Mouse (Mus musculus) Muller cell, postnatal 12 days (primary cell): Measurements from ENCODE around the gene Abhd17b.
"Not testable (repeated sequence)": the region's sequence is repeated elsewhere in the genome, so short reads cannot be mapped to it uniquely, and the experiment has no call there.

ENCODE experiments used
- DNase-seq: peaks from one replicate; pipeline ENCODE4 v3.0.0-alpha.2; 2015; ENCODE audit errors: inconsistent ontology term

Abhd17b gene

DNA sequence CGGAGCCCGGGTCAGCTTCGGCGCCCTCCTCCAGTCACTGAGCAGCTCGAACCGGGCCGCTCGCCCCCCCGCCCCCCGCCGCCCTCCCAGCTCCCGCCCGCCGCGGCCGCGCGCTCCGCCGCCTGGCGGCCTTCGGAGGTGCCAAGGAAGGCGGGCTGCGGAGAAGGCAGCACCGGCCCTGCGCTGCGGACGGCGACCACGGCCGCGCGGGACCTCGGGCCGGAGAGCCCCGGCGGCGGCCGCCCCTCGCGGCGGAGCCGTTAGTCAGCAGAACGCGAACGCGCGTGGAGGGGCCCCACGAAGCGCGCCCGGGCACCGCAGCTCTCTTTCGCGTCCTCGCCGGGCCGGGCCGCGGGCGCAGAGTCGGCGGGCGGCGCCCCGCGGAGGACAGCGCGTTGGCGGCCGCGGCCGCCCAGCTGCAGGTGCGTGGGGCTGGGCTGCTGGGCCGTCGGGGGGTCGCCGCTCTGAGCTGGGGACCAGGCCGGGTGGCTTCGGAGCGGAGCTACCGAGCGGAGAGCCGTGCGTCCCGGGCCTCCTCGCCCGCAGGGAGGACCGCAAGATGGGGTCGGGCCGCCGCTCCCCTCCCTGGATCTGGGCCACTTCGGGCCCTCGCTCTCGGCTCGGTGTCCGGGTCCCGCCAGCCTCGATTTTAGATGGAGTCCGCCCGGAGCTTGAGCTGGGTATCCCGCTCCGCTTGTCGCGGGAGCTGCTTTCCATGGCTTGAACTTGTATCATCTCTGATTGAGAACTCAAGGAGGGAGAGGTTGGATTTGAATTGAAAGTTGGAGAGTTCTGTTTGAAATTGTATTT lies at the start of gene Abhd17b:
Gene Abhd17b (plus strand): TSS at position 14 of the 810 bp plus-strand sequence.
- peak; percentile 59 for DNase-seq

DNA sequence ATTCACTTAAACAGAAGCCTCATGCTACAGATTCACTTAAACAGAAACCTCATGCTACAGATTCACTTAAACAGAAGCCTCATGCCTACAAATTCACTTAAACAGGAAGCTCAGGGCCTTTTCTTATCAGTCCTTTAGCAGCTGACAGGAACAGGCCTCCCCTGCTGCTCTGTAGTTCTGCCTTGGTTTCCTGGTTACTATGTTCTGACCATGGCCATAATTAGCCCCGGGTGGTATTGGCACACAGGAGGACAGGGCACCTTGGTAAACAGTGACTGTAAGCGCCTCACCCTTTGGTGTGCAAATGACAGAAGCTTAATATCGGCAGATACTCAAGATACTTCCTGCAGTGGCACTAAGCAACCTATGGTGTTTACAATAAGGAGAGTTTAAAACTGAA lies 49.1 kb upstream of the Abhd17b start:
- no peak for DNase-seq

DNA sequence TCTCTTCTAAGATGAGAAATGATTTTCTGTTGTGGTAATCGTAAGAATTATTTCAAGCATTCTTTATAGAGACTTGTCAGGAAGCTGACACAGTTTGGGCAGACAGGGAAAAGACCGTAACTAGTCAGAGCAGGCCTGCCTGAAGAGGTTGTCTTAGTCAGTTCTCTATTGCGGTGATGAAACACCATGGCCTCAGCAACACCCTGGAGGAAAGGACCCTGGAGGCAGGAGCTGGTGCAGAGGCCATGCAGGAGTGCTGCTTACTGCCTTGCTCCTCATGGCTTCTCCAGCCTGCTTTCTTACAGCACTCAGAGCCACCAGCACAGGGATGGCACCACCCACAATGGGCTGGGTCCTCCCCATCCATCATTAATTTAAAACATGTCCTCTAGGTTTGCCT lies 47.7 kb upstream of the Abhd17b start:
- DNase-seq, result no peak

DNA sequence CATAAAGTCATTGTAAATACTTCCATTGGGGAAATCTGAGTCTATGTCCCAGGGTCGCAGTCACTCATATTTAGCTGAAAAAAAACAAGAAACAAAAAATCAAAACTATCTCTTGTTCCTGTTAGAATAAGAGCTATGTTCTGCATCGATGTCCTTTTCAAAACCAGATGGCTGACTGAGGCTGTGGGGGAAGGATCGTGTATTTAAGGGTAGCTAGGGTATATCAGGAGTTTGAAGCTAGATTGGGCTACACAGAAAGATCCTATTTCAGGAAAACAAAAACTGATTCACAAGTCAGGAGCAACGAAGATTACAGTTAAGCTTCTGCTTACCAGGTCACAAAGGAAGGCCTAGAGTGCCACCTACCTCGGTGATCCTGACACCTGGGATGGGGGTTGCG lies 42.7 kb upstream of the Abhd17b start:
- DNase-seq, result no peak

DNA sequence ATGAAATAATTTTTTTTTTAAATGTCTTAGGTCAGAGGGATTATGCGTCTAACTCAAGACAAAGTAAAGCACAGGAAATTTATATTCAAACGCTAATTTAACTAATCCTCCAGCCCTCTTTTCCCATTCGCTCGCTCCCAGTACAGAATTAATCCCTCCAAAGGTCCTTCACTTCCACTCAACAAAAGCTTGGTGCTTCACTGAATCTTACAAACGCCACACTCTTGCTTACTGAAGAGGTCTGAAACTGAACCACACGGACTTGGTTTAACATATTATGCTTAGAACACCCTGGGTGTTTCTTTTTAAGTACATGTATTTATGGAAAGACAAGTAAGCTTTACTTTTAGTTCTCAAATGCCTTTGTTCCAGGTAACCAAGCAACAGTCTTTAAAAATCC lies 41.7 kb upstream of the Abhd17b start:
- no peak for DNase-seq

DNA sequence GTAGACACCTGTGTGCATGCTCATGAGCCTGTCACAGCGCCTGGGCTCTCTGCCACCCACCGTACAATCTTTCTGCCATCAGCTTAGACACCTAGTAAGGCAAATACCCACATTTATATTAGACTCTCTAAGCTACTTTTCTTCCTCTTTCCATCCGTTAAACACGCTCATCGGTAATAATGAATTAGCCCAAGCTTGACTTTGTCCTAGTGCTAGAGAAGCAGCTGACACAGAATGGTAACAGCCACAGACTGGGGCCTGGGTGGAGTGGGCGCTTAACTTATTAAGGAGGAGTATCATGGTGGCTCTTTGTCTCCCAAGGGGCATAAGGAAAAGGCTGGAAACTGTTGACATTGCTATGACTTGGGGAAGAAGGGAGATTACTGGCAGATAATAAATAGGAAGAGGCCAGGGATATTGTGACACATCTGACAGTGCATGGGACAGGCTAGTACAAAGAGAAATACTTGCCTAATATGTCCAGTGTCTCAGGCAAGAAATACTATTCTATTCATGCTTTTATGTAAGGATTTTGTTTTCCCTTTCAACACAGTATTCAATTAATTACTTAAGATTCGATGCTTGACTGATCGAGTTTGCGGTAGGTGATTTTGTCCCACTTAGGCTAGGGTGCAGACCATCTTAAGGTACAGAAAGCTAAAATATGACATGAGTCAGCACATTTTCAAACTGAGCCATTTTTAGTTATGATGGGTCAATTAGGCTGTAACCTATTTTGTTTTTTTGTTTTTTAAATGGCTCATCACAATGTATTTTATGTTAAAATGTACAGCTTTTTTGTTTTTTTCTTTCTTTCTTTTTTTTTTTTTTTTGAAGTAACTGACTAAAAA lies 41.0 kb upstream of the Abhd17b start:
- DNase-seq, result no peak

DNA sequence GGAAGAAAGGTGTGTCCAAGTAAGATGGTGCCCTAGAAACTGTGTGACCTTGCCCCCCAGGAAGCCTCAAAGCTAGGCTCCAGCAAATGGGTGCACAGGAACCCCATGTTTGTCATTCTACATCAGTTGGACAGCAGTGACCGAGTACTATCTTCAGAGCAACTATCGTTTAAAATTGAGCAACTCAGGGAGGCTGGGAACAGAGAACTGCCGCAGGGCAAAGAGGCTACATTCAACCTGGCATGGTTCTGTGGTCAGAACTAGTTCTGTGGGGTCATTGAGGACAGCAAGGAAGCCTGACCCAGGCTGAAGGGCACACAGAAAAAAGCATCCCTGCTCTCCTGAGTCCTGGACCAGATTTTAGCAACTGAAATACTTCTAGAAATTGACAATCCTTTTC lies 37.2 kb upstream of the Abhd17b start:
- DNase-seq, result no peak

DNA sequence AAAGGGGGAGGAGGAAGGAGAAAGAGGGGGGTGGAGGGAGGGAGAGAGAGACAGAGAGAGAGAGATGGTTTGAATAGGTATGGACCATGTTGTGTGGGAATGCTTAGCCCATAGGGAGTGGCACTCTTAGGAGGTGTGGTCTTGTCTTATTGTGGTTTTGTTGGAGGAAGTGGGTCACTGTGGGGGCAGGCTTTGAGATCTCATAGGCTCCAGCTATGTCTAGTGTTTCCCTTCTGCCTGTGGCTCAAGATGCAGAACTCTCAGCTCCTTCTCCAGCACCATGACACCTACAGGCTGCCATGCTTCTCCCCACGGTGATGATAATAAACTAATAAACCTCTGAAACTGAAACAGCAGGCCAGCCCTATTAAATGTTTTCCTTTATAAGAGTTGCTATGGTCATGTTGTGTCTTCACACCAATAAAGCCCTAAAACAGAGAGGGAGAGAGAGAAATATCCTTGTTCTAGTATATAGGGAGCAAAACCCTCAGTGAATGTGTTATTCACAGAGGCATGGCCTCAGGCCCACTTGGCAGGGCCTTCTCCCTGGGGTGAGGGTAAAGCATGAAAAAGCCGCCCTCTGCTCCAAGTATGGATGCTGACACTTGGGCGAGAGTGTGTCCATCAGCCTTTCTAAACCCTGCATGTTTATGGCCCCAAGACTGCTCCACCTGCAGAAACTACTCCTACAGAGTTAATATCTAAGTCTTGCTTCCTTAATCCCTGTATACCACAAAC lies 29.4 kb upstream of the Abhd17b start:
- no peak for DNase-seq

DNA sequence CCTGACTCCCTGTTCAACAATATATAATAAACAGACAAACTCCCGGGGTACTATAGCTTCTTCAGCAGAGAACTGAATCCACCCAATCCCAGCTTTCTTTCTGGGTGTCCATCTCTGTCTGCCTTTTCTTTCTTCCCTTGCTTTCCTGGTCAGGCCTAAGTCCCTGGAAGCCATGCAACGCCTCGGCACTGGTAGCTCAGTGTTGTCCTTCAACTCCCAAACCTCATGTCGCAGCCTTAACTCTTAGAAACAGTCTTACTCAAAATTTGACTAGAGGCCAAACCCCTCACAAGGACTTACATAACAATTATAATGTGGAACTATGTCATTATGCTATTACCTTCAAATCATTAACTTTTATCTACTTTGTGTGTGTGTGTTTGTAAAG lies 28.8 kb upstream of the Abhd17b start:
- no peak for DNase-seq

DNA sequence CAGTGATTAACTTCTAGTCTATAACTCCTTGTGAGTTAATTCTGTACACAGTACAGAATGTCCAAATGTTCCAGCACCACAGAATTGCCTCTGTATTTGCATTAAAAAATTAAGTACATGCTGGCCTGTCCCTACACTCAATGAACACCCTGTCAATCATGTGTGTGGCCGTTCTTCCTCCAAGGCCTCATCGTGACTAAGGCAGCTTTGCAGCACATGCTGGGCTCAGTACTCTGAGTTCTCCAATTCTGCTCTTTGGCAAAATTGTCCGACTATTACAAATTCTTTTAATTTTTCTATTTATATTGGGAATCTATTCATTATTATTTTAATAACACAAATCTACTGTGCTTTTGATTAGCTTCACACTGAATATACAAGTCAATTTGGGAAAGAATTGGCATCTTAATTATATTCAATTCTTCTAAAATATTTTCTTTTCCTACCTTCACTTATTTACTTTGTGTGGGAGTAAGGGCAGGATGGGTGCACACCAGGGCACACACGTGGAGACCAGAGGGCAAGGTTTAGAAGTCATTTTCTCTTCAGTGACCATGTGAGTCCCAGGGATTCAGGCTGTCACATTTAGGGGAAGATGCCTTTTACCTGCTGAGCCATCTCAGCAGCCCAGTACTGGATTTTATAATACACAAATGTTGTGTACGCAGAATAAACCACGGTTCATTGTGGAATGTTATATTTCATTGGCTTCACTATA lies 26.6 kb upstream of the Abhd17b start:
- no peak for DNase-seq

DNA sequence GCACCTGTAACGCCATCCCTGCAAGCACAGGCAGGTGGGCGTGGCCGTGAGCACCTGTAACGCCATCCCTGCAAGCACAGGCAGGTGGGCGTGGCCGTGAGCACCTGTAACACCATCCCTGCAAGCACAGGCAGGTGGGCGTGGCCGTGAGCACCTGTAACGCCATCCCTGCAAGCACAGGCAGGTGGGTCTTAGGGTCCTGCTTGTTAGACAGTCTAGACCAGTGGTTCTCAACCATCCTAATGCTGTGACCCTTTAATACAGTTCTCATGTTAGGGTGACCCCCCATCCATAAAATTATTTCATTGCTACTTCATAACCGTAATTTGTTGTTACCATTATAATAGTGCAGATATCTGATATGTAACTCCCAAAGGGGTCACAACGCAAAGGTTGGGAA lies 24.5 kb upstream of the Abhd17b start:
- DNase-seq, result not testable (repeated sequence)

DNA sequence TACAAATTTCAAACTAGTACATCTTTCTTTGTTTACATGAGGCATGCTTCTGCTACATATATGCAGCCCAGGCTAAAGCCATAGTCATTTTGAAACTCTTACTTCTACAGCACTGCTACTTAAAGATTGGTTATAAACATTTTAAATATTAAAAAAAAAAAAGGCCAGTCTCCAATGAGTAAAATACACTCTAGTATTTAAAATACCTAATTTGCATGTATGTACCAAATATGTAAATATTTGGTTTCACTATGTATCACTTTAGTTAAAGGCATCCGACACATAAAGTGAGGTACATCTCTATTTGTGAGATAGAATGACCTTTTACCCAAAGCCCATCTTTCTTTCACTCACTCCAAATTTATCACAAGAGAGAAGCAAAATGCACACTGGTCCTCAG lies 24.0 kb upstream of the Abhd17b start:
- no peak for DNase-seq

DNA sequence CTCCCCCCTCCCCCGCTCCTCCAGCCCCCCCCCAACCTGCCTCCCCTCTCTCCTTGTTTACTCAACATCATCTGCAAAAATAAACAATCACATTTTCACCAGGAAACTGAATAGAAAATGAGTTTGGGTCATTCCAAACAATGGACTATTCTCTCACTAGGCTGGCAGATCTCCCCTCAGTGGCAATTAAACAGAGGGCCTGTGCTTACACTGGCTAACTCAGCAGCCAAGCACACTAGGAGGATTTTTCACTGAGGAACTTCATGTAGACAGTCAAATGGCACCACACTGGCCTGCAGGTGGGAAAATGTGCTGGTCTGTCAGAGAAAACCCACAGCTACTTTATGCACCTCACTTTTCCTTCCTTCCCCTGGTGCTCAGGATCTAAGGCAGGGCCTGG lies 23.5 kb upstream of the Abhd17b start:
- DNase-seq, result peak; percentile 40

DNA sequence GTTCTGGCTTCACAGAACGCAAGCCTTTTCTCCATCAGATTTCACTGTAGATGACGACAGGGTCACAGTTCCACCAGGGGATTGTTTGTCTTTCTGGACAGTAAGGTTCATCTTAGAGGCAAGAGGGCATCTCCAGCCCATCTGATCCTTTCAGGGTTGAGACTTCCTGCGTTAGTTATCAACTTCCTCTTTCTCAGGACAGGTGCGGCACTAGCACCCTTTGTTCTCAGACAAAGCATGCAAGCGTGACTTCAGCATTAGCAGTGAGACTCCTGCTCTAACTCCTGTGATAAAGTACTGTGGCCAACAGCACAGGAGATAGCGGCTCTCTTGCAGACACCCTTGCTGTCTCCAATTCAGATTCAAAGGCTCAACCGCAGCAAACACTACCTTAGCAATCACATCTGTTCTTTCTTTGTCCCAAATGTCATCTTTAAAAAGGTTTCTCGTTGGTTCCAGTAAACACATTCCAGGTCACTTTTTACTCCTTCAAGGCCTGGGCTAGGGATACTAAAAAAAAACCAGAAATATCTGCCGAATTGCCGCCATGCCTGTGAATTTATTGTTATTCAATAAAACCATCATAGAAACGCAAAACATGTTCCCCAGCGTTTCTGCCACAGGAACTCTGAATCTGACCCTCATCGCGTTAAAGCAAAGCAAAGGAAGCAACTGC lies 22.2 kb upstream of the Abhd17b start:
- no peak for DNase-seq

DNA sequence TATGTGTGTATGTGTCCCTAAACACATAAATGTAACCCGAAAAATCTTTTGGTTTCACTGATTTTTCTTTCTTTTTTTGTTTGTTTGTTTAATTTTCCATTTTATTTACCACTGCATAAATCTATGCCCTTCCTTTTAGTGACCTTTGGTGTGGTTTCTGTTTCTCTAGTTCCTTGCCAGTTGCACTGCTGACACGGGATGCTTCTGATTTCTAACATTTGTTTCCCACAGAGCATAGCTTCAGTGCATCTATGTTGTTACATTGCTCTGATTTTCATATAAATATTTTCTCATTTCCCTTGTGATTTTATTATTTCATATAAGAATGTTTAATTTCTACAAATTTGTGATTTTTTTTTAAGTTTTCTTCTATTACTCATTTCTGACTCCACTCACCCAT lies 17.6 kb upstream of the Abhd17b start:
- DNase-seq, result no peak

DNA sequence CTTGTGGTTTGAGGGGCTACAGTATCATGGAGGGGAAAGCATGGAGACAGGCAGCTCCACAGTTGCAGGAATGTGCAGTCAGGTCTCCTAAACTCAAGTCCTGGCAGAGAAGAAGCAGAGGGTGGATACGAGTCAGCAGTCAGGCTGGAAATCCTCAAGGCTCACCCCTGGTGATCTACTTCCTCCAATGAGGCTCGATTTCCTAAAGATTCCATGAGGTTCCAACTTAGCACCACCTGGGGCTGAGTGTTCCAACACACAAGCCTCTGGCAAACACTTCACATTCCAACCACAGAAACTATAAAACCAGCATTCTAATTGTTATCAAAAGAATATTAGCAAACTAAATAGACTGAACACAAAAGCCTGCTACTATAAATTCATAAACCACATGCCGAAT lies 16.1 kb upstream of the Abhd17b start:
- peak; percentile 47 for DNase-seq

DNA sequence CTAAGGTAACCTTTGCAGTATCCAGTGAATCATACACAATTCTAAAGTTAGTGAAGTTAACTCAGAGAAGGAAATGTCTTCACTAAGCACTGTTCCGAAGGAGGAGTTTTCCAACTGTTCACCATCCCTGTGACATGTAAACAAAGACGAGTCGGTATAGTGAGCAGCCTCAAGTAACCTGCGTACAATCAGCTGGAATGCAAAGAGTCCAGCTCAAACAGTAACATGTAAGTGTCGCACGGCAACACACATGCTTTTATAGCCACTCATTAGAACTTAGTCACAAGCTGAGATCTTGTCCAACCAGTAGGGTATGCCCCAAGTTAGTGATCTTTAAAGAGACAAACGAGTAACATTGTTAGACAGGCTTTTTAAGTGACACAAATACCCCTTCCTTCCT lies 15.3 kb upstream of the Abhd17b start:
- no peak for DNase-seq

DNA sequence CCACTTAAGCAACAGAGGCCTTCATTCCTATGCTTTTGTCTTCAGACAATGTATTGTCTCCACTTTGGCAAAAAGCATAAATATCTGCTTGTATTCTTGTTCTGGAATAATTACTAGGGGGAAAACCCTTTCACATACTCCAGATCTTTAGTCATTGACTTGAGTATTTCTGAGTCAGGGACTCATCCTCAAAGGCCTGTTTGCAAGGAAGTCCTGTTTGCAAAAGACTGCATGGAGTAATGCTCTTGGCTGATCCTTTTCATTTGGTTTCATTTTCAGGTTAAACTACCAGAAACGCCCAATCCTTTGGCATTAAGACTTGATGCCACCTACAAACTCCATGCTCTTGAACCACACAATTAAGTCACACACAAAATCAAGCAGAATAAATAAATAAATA lies 9.1 kb upstream of the Abhd17b start:
- DNase-seq, result peak; percentile 24

DNA sequence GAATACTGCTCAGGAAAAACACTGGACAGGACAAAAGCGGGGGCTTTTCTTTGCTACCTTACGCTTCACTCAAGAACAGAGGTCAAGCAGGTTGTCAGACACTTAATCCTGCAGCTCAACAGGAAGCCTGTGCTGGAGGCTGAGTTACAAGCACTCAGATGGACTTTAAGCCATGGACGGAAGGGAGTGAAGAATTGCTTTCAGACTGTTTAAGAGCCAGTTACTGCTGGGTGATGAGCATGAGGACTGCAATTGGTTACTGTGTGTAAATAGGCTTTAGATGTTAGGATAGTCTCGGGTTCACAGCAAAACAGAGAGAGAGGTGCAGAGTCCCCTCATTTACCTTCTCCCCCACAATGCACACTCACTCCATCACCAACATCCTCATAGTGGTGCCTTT lies 7.7 kb upstream of the Abhd17b start:
- DNase-seq, result no peak

DNA sequence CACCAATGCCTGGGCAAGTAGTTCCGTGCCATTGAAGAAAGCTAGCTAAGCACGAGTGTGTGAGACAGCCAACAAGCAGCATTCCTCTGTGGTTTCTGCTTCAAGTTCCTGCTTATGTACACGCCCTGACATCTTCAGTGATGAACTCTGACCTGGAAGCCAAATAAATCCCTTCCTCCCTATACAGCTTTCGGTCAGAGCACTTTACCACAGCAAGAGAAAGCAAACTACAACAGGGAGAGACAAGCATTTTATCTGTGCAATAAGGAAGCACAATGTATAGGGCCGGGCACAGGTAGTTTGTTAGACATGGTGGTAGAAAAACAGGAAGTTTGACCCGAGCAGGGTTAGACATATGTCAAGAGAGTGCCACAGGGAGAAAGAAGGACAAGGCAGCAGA lies 6.8 kb upstream of the Abhd17b start:
- DNase-seq, result no peak

DNA sequence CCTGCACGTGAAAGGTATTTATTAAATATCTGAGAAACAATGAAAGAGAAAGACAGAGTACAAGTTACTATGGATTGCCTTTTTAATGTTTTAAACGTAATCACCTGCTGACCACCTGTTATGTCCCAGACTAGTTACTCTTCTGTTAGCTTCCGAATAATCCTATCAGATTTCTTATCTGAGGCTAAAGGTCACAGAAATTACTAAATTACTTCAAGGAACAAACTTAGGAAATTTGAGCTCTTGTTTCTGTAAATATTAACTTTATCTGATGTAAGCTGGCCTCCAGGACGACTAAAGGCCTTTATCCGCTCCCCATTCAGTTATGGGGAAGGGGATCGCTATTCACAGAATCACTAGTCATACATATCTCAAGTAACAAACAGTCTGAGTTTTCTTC lies 1.3 kb upstream of the Abhd17b start:
- no peak for DNase-seq
